Mouse (Mus musculus): ENCODE measurements around the gene Tpm3.

DNA sequence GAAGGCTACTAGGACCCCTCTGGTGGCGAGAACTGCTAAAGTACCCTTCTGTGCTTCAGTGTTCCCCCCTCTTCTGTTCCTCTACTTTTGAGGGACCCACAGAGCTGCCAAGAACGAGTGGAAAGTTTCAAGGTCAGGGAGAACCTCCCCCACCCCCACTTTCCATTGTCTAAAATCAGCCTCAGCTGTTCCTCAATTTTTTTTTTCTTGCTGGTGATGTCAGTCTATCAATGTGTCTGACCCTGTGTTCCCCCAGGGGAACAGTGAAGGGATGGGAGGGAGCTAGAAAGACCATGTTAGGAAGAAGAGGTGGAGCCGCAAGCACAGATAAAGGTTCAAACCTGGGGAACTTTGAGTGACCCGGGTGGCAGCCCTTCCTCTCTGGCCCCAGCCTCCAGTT lies at the start of gene Tpm3:
- TF ChIP-seq CTCF (IDR thresholded peaks at IDR 0.05; ENCODE audit: borderline replicate concordance, control insufficient read depth, extremely low read depth, insufficient read depth, low read length, poor library complexity) (no peak), POLR2A (IDR thresholded peaks at IDR 0.05; ENCODE audit: control insufficient read depth, extremely low read depth, insufficient read depth, low read length, poor library complexity) (no peak)
